Mouse (Mus musculus) right cerebral cortex, adult 18-20 months (tissue): ENCODE data around the gene 2310061I04Rik.
A peak's percentile ranks its signal among the peaks of the same experiment; 100 is the strongest.

Source experiments
- DNase-seq: peaks from one replicate; pipeline ENCODE4 v3.0.0; 2022; ENCODE audit warnings: mixed read lengths

The 2310061I04Rik gene

GRCm38 (mm10) chr17:35869346-35870067, 27.7 kb downstream of the 2310061I04Rik start:
- no peak for DNase-seq

DNA sequence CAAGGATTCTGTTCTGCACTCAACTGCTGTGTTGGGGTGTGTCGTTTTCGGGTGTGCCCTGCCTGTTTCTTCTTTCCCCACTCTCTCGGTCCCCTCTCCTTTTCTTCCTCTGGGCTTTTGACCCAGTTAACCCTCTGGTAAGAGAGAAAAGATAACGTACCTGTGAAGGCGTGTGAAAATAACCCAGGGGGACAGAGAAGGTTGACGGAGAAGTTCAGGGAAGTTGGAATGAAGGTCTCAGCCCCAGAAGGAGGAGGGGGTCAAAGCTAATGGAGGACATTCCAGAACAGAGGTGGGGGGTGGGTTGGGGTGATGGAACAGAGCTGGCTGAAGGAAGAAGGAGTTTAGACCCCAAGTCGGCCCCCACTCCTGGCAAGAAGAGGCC, 28.3 kb downstream of the 2310061I04Rik start:
- DNase-seq, result no peak

- no peak for DNase-seq
These were observed 28.9 kb downstream of the 2310061I04Rik start for GRCm38 (mm10) chr17:35868165-35868820.

DNA sequence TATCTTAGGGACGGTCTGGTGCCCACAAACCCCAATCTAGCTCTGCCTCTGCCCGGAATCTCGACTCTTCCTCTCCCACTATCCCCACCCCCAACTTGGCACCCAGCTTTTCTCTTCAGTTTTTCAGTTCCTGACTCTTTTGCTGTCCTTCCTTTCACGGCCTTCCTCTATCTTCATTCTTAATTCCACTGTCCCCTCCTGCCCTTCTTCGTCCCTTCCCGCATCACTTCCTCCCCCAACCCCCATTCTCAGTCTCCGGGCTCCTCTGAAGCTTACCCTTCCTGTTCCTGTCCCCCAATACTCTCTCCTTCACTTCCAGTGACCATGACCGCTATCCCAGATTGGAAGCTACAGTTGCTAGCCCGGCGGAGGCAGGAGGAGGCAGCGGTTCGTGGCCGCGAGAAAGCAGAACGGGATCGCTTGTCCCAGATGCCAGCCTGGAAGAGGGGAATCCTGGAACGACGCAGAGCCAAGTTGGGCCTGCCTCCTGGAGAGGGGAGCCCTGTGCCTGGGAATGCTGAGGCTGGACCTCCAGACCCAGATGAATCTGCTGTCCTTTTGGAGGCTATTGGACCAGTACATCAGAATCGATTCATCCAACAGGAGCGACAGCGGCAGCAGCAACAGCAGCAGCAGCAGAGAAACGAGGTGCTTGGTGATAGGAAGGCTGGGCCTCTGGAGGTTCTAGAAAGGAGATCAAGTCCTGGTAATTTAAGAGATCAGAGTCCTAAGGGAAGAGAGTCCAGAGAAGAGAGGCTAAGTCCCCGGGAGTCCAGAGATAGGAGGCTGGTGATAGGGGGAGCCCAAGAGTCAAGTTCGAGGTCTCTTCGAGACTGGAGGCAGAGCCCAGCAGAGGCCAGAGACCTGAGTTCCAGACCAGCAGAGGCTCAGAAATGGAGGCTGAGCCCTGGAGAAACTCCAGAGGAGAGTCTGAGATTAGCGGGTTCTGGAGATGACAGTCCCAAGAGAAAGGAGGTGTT, 30.0 kb downstream of the 2310061I04Rik start:
- no peak for DNase-seq

- DNase-seq, result no peak
These were observed 30.9 kb downstream of the 2310061I04Rik start for GRCm38 (mm10) chr17:35866281-35866831.

DNA sequence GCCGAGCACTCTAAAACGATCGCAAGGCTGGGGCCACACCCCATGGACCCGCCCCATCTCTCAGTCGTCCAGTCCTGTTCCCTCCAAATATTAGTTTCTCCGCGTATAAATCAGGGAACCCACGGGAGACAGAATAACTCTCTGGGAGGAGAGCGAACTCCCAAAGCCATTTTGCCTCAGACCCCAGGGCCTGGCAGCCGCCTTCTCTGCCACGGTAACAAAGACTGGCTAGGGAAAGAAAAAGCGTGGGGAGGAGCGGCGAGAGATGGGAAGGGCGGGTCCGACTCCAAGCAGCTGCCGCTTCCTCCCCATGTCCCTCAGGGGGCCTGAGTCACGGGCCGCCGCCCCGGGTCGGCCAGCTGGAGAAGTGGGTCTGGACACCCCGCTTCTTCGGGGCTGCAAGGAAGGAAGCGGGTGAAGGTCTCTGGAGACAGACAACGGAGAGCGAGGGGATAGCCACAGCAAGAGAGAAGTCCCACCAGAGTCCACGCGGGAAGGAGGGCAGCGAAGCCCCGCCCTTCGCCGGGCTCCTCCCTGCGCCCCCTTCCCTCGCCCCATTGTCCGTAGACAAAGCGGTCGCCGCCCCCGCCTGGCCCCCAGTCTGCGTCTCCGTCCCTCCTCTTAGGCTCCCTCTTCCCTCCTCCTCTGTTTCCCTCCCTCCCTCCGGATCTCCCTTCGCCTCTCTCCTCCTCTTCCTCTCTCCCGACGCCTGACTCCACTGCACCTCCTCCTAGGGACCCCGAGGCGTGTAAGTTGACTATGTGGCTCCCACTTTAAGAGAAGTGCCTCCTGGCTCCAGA, 31.6 kb downstream of the 2310061I04Rik start, which contains the start of gene Ppp1r18:
Gene Ppp1r18 (plus strand): TSS at position 113 of the 800 bp plus-strand sequence.
- no peak for DNase-seq

DNA sequence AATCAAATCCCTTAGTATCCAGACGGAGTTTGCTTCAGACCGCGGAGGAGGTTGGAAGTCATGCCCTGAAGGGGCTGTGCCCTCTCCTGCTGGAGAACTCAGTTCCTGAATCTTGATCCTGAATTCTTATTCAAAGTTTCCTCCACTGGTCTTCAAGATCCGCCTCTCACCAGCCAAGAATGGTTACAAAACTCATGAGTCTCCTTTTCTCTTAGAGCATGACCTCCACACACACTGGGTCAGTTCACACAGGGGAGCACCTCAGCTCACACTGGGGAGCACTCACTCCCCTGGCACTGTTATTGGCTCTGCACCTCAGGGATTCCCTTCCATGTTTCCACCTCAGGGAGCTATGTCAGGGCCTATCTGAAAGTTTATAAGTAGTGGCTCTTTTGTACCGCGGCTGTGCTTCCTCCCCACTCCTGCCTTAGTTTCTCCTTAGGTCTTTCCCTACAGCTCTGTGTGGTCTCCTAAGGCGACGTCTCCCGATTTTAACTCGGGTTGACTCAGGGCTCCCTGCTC, 32.3 kb downstream of the 2310061I04Rik start:
- no peak for DNase-seq

DNA sequence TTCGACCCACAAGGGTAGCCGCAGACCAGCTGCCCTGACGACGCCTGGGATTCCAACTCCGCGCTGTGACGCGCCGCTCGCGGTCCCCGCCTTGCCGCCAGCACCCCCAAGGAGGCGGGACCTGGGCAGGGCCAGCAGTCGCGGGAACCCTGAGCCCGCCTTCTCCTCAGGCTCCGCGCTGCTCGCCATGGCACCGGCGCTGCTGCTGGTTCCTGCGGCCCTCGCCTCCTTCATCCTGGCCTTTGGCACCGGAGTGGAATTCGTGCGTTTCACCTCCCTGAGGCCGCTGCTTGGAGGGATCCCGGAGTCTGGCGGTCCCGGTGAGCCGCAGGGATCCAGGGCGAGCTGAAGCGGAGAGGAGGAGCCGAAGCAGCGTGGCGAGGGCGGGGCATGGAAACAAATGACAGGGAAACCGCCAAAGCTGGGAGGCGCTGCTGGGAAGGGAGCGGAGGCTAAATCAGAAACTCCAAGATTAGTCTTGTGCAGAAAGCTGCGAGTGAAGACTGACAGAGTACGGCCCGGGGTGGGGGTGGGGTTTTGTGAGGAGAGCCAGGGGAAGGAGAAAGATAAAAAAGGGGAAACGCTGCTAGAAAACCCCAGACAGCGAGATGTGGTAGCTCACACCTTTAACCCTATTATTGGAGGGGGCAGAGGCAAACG, 35.9 kb downstream of the 2310061I04Rik start, which contains the start of gene Nrm:
Gene Nrm (plus strand): TSS at position 121 of the 660 bp plus-strand sequence.
- DNase-seq, result peak; percentile 92

DNA sequence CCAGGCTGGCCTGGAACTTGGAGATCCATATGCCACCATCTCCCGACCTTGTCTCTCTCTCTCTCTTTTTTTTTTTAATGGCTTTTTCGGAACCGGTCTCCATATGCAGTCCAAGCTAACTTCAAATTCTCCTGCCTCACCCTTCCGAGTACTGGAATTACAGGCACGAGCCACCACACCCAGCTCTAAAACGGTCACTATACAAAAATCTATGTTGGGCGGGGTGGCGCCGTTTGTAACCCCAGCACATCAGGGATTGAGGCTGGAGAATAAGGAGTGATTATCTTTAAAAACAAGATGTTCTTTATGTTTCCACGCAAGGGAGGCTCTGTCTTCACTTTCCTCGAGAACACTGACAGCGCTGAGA, 36.4 kb downstream of the 2310061I04Rik start:
- DNase-seq, result no peak

- no peak for DNase-seq
These were observed 37.4 kb downstream of the 2310061I04Rik start for GRCm38 (mm10) chr17:35859835-35860234.

DNA sequence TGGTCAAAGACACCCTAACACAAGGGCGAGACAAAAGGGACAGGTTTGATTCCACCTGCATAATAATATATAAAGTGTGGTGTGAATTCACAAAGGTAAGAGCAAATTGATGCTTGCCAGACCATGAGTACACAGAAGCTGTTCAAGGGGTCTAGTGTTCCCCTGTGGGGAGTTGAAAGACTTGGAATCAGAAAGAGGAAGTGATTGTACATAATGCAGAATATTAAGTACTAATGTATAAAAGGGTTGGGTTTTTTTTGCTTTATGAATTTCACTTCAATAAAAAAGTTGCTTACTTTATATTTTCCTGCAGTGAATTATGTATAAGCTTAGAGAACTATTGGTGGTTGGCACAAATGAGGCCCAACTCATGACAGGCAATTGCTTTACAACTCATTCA, 37.9 kb downstream of the 2310061I04Rik start:
- DNase-seq, result no peak

- DNase-seq, result no peak
These were observed 46.3 kb downstream of the 2310061I04Rik start for GRCm38 (mm10) chr17:35850974-35851373.

DNA sequence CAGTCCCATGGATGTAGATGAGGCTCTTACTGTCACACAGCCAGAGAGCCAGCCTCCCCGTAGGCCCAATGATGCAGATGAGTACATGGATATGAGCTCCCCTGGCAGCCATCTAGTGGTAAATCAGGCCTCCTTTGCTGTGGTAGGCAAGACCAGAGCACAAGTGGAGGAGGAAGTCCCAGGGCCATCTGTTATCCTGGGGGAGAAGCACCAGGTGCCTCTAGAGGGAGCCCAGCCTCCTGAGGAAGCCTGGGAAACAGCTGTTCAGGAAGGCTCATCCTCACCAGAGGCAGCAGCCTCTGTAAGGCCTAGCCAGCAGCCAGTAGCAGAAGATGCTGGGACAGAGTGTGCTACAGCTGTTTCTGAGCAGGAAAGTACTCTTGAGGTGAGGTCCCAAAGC, 49.1 kb downstream of the 2310061I04Rik start:
- peak; percentile 72 for DNase-seq

GRCm38 (mm10) chr17:35843514-35843913, 53.7 kb downstream of the 2310061I04Rik start:
- DNase-seq, result no peak
